Mouse (Mus musculus) heart, adult 2 months (tissue): ENCODE measurements around the gene Pdlim1. TPM values are rescaled to one million over a fixed set of nuclear protein-coding genes. Genes with fewer than 3 reads are reported as not detected.
A peak's percentile ranks its signal among the peaks of the same experiment; 100 is the strongest.
"Not testable (repeated sequence)": the region's sequence is repeated elsewhere in the genome, so short reads cannot be mapped to it uniquely, and the experiment has no call there.

Source experiments
- DNase-seq, 2 experiments: peaks; one replicate each; pipeline ENCODE4 v3.0.0; 2021
- H3K27ac ChIP-seq: fragments of 200-600 bp; 2 replicates; pipeline ENCODE4 v1.8.1; 2022
- H3K27me3 ChIP-seq: fragments of 200-500 bp; 2 replicates; pipeline ENCODE4 v1.6.1; 2012; ENCODE audit warnings: mild to moderate bottlenecking, low read length, inconsistent platforms, mixed read lengths; ENCODE audit not compliant: control insufficient read depth, insufficient read depth
- H3K36me3 ChIP-seq: fragments of 200-500 bp; 2 replicates; pipeline ENCODE4 v1.6.1; 2012; ENCODE audit warnings: low read length, inconsistent platforms; ENCODE audit not compliant: control insufficient read depth, insufficient read depth
- H3K4me1 ChIP-seq: fragments of 200-500 bp; 2 replicates; pipeline ENCODE4 v1.6.1; 2011; ENCODE audit warnings: low read length; ENCODE audit not compliant: control insufficient read depth, insufficient read depth
- H3K4me3 ChIP-seq: fragments of 200-600 bp; 2 replicates; pipeline ENCODE4 v1.8.1; 2022
- H3K79me2 ChIP-seq: fragments of 200-500 bp; replicated peaks from 2 replicates; pipeline ENCODE4 v1.6.1; 2012; ENCODE audit warnings: mild to moderate bottlenecking, inconsistent platforms, low read length, moderate library complexity, mixed read lengths; ENCODE audit not compliant: control insufficient read depth, insufficient read depth
- H3K9ac ChIP-seq: fragments of 200-500 bp; 2 replicates; pipeline ENCODE4 v1.6.1; 2012; ENCODE audit warnings: low read depth, mild to moderate bottlenecking, control low read depth, inconsistent platforms, low read length, mixed read lengths
- CTCF ChIP-seq: fragments of 200-600 bp; IDR thresholded peaks from 2 replicates; pipeline ENCODE4 v1.8.1; 2022; ENCODE audit warnings: antibody characterized with exemption, mild to moderate bottlenecking, moderate library complexity
- EP300 ChIP-seq: fragments of 200-500 bp; IDR thresholded peaks from 2 replicates; pipeline ENCODE4 v1.6.1; 2011; ENCODE audit warnings: low read depth, low read length, control low read depth; ENCODE audit not compliant: insufficient read depth
- POLR2A ChIP-seq: fragments of 200-500 bp; IDR thresholded peaks from 2 replicates; pipeline ENCODE4 v1.6.1; 2011; ENCODE audit warnings: mild to moderate bottlenecking, low read depth, low read length, control low read depth; ENCODE audit not compliant: insufficient read depth
- WGBS: fragments of 180-500 bp; shearing (Covaris S2); methylation state at CpG from one replicate; pipeline ENCODE4 v1.1.7; 2018; 5-methylcytosine and 5-hydroxymethylcytosine counted together
- intact Hi-C: fragments of 180-260 bp; cut with DNase I; formaldehyde crosslinking; loops from one replicate; pipeline ENCODE4 v1.15.1; 2025
- polyA plus RNA-seq: library from polyadenylated mRNA; depleted of rRNA; stranded (reverse); fragments of >200 nt; gene quantifications from 2 replicates; pipeline ENCODE4 v1.2.3, GENCODE M21; 2012
- total RNA-seq, 2 experiments: library from RNA; stranded (reverse); gene quantifications; 2 replicates each; pipeline ENCODE4 v1.2.3; 2021

The Pdlim1 gene
- total and polyA plus RNA-seq, 3 experiments = 116 to 139 (median 137) TPM

DNA sequence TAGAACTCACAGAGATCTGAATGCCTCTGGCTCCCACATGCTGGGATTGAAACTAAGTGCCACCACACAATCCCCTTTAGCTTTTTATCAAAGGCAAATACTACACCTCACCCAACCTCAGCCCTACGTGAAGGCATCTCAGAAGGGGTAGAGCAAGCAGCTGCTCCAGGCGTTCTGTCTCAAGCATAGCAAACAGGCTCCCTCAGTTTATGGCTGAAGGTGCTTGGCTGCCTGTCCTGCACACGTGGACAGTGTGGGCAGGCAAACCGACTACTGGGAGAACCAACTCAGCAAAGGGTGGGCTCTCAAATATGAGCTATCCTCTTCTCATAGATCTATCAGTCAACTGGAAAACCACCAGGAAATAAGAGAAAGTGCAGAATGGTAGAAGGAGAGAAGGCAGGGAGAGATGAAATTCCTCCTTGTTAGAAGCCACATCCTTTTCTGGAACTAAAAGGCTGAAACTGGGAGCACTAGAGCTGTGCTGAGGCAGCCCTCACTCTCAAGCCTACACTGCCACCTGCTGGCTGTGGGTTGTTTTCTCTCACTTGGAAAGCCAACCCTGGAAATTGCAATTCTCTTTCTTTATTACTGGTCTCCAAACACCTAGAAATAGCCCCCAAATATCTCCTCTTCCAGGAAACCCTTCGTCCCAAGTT is 46.4 kb downstream of the Pdlim1 start:
- 73% methylated on average over 5 of the region's 5 CpGs for WGBS
- DNase-seq = peak; percentile 56 to 84
- intact Hi-C loops = loop anchor here (1.0 kb wide), 1 partner anchor 1243 kb away; no protein-coding TSS in a partner anchor

DNA sequence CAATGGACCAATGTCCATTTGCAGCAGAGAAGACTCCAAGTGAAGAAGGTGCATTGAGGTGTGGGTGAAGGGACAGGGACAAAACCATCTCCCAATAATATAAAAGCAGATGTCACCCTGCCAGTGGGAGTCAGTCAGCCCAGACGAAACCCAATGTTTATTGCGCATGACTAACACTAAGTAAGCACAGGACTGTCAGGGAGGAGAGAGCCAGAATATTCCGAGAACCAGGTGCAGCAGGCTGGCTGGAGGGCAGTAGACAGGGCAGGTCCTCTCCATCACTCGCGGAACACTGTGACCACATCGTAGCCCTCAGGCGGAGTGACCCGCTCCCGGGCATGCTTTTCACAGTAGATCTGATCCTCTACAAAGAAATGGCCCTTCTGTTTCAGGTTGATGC is 49.3 kb downstream of the Pdlim1 start:
- H3K4me1 ChIP-seq, intact Hi-C loops, H3K36me3 ChIP-seq, H3K79me2 ChIP-seq, H3K4me3 ChIP-seq, H3K9ac ChIP-seq, H3K27ac ChIP-seq, H3K27me3 ChIP-seq, DNase-seq: not testable (repeated sequence)
- WGBS = 95% methylated on average over 9 of the region's 9 CpGs

More for the DNA sequence above, 46.4 kb downstream of the Pdlim1 start:
- H3K27ac ChIP-seq = no peak overlapping the region
- H3K4me3 ChIP-seq = no peak overlapping the region
- H3K79me2 ChIP-seq = no peaks in the 10 kb centered on the region
- no peak overlapping the region for H3K9ac ChIP-seq
- H3K27me3 ChIP-seq = no peaks in the 10 kb centered on the region
- H3K4me1 ChIP-seq = no peaks in the 10 kb centered on the region; the same call in 1 of the 2 replicates
- TF ChIP-seq CTCF (peak; percentile 98), POLR2A (no peak), EP300 (peak; percentile 48; the same call in 1 of the 2 replicates)
- peaks cover 2% of the 10 kb centered on the region for H3K36me3 ChIP-seq

DNA sequence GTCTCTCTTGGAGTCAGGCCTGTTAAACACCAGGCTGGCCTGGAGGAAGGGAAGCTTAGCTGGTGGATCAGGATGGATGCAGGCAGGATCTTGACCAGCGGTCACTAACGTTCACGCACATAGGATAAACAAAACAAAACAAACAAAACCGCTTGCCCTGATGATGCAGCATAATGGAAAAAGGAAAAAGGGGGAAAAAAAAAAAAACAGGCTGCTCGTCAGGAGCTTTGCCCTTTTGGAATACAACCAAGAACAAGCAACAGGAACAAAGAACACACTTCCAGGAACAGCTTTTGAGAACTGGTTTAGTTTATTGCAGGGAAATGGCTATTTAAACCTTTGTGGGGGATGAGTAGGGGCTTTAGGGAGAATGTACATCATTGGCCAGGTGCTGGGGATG is 50.8 kb downstream of the Pdlim1 start:
- H3K79me2 ChIP-seq = no peaks in the 10 kb centered on the region
- intact Hi-C loops = no loop called here
- H3K4me1 ChIP-seq = no peaks in the 10 kb centered on the region; the same call in 1 of the 2 replicates
- no peak overlapping the region for H3K9ac ChIP-seq
- 71% methylated on average over 5 of the region's 5 CpGs for WGBS
- no peak overlapping the region for H3K27ac ChIP-seq
- no peak for DNase-seq
- no peaks in the 10 kb centered on the region for H3K36me3 ChIP-seq
- H3K27me3 ChIP-seq = no peaks in the 10 kb centered on the region
- H3K4me3 ChIP-seq = no peak overlapping the region
- no peak for TF ChIP-seq POLR2A

DNA sequence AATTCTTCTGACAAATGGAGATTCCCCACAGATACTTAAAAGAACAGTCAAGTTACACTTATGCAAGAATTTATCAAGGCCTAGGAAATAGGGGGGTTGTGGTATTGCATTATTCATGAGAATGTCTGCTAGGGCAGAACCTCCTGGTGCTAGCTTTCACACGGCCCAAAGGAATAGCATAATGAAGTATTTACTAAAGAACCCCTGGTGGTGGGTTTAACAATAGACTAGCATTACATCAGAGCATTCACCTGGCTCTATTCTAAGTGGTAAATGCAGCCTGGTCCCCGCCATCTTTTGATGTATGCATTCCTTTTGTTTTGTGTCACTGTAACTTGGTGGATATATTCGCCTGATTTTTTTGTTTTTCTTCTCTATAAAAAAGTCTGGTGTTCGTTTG is 68.7 kb downstream of the Pdlim1 start:
- H3K27ac ChIP-seq, H3K79me2 ChIP-seq, H3K36me3 ChIP-seq, DNase-seq, intact Hi-C loops, H3K9ac ChIP-seq, H3K4me1 ChIP-seq, H3K4me3 ChIP-seq, H3K27me3 ChIP-seq: not testable (repeated sequence)
- WGBS = 65% methylated on average over 4 of the region's 4 CpGs

DNA sequence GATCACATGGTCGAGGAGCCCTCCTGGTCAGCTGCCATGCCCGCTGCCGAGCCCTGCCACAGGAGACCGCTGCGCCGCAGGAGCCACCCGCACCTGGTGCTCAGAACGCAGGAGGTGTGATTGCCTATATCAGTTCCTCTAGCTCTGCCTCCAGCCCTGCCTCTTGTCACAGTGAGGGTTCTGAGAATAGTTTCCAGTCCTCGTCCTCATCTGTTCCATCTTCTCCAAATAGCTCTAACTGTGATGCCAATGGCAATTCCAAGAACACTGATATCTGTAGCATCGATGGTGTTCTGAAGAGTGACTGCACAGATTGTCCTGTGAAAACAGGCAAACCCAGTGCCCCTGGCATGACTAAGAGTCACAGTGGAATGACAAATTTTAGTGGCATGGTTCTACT is 81.0 kb downstream of the Pdlim1 start:
- intact Hi-C loops = no loop called here
- H3K9ac ChIP-seq = no peak overlapping the region
- TF ChIP-seq CTCF = no peak
- no peak for TF ChIP-seq POLR2A
- no peak for TF ChIP-seq EP300
- H3K4me1 ChIP-seq = no peaks in the 10 kb centered on the region
- DNase-seq = no peak
- WGBS = 91% methylated on average over 10 of the region's 10 CpGs
- H3K36me3 ChIP-seq = no peaks in the 10 kb centered on the region
- no peak overlapping the region for H3K4me3 ChIP-seq
- H3K79me2 ChIP-seq = no peaks in the 10 kb centered on the region
- H3K27me3 ChIP-seq = no peaks in the 10 kb centered on the region
- H3K27ac ChIP-seq = no peak overlapping the region

DNA sequence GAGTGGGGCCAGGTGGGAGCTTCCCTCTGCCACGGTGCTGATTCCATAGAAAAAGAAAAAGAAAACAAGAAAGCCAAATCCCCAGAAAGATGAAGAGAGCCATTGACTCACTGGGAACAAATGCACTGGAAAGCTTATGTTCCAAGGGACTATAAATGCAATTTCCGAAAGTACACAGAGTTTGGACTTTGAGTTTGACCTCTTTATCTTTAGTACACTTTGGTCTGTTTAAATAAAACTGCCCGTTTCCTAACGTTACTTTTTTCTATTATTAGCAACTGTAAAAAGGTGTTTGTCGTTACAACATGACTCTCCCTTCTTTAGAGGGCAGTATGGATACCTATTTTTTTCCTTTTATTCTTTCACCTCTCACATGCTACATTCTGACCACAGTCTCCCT is 84.5 kb downstream of the Pdlim1 start, which contains the start of gene Cyp2c70:
Gene Cyp2c70, minus strand, starts transcription at position 174 of the 400 bp plus-strand sequence.
- DNase-seq = no peak
- 45% methylated on average over 5 of the region's 5 CpGs for WGBS

More for the DNA sequence above, 84.5 kb downstream of the Pdlim1 start, which contains the start of gene Cyp2c70:
- H3K36me3 ChIP-seq = no peaks in the 10 kb centered on the region
- no peak within 1 kb of the TSS for H3K27ac ChIP-seq
- no peaks in the 10 kb centered on the region for H3K4me1 ChIP-seq
- TF ChIP-seq POLR2A (no peak), EP300 (no peak)
- no peak within 1 kb of the TSS for H3K9ac ChIP-seq
- no peak within 1 kb of the TSS for H3K4me3 ChIP-seq
- intact Hi-C loops = no loop called here
- no peaks in the 10 kb centered on the region for H3K27me3 ChIP-seq
- H3K79me2 ChIP-seq = no peaks in the 10 kb centered on the region
